Mouse (Mus musculus) midbrain, embryonic 11.5 days (tissue): ENCODE data around the gene Kcnj9. TPM values are rescaled to one million over a fixed set of nuclear protein-coding genes. Genes with fewer than 3 reads are reported as not detected.
A peak's percentile ranks its signal among the peaks of the same experiment; 100 is the strongest.

ENCODE experiments used
- ATAC-seq: fragments of 200-750 bp; cut with Nextera tagmentation; 2 replicates; pipeline ENCODE4 v1.8.0; 2017; ENCODE audit warnings: moderate TSS enrichment, moderate library complexity; ENCODE audit not compliant: low FRiP score
- DNase-seq: peaks from one replicate; pipeline ENCODE4 v3.0.0; 2015; ENCODE audit warnings: low spot score; ENCODE audit errors: missing footprints
- H3K27ac ChIP-seq: fragments of 300-500 bp; sonication (generic); 2 replicates; pipeline ENCODE4 v1.5.1; 2014; ENCODE audit warnings: low read depth, low read length
- H3K27me3 ChIP-seq: fragments of 300-500 bp; sonication (generic); 2 replicates; pipeline ENCODE4 v1.6.1; 2014; ENCODE audit warnings: mild to moderate bottlenecking, low read length, moderate library complexity, mixed read lengths; ENCODE audit not compliant: control insufficient read depth, insufficient read depth
- H3K36me3 ChIP-seq: fragments of 300-500 bp; sonication (generic); 2 replicates; pipeline ENCODE4 v1.6.1; 2014; ENCODE audit warnings: mild to moderate bottlenecking, low read length, moderate library complexity, mixed read lengths; ENCODE audit not compliant: control insufficient read depth, insufficient read depth
- H3K4me1 ChIP-seq: fragments of 300-500 bp; sonication (generic); 2 replicates; pipeline ENCODE4 v1.6.1; 2014; ENCODE audit warnings: low read length; ENCODE audit not compliant: control insufficient read depth, insufficient read depth
- H3K4me2 ChIP-seq: fragments of 300-500 bp; sonication (generic); 2 replicates; pipeline ENCODE4 v1.6.1; 2014; ENCODE audit warnings: mild to moderate bottlenecking, moderate library complexity
- H3K4me3 ChIP-seq: fragments of 300-500 bp; sonication (generic); 2 replicates; pipeline ENCODE4 v1.5.1; 2014; ENCODE audit warnings: low read depth, low read length
- H3K9ac ChIP-seq: fragments of 300-500 bp; sonication (generic); 2 replicates; pipeline ENCODE4 v1.6.1; 2014; ENCODE audit warnings: low read length
- H3K9me3 ChIP-seq: fragments of 300-500 bp; sonication (generic); 2 replicates; pipeline ENCODE4 v1.6.1; 2016; ENCODE audit warnings: low read length; ENCODE audit not compliant: control insufficient read depth
- WGBS: fragments of 180-500 bp; shearing (Covaris S2); extraction: QIAGEN DNeasy Blood & Tissue Kit; methylation state at CpG from one replicate; pipeline ENCODE4 v1.1.7; 2014; 5-methylcytosine and 5-hydroxymethylcytosine counted together
- polyA plus RNA-seq: library from polyadenylated mRNA; unstranded; fragments of >200 nt; fragmentation: Nextera tagmentation; extraction: Ambion mirVana; gene quantifications from 2 replicates; pipeline ENCODE4 v1.2.1, GENCODE M21; 2014

The Kcnj9 gene
- polyA plus RNA-seq, 1 experiment from 2014 or later = 0.37 TPM

DNA sequence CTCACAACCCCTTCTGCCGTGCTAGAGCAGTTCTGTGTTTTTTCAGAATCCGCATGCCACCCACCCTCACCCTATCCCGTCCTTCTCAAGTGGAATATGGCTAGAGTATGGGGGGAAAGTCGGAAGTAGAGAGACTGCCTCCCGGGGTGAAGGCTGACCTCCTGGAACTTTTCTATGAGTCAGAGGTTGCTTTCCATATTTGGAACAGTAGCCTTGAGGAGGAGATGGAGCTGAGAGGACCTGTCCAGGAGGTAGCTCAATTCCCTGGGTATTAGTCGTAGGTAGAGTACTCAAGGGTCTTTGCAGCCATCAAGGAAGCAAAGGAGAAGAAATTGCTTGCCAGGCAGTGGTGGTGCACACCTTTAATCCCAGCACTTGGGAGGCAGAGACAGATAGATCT is 22.9 kb upstream of the Kcnj9 start:
- 75% methylated on average over 6 of the region's 6 CpGs for WGBS
- H3K27ac ChIP-seq = no peak overlapping the region

GRCm38 (mm10) chr1:172349916-172350812 is 21.0 kb upstream of the Kcnj9 start:
- Histone ChIP-seq H3K4me1 (peaks cover 36% of the 10 kb centered on the region), H3K4me3 (no peak overlapping the region), H3K4me2 (peak overlapping the region; percentile 35), H3K36me3 (no peaks in the 10 kb centered on the region), H3K9me3 (no peaks in the 10 kb centered on the region), H3K9ac (peak overlapping the region; percentile 41), H3K27me3 (no peaks in the 10 kb centered on the region), H3K27ac (peak overlapping the region; percentile 95)
- 5% methylated on average over 19 of the region's 19 CpGs for WGBS
- ATAC-seq (peak; percentile 98), DNase-seq (peak; percentile 98)

More for the DNA sequence above, 22.9 kb upstream of the Kcnj9 start:
- Histone ChIP-seq H3K4me3 (no peak overlapping the region), H3K9me3 (no peaks in the 10 kb centered on the region), H3K27me3 (no peaks in the 10 kb centered on the region), H3K4me1 (peaks cover 44% of the 10 kb centered on the region), H3K4me2 (no peak overlapping the region), H3K9ac (no peak overlapping the region), H3K36me3 (no peaks in the 10 kb centered on the region)
- ATAC-seq (no peak), DNase-seq (no peak)

DNA sequence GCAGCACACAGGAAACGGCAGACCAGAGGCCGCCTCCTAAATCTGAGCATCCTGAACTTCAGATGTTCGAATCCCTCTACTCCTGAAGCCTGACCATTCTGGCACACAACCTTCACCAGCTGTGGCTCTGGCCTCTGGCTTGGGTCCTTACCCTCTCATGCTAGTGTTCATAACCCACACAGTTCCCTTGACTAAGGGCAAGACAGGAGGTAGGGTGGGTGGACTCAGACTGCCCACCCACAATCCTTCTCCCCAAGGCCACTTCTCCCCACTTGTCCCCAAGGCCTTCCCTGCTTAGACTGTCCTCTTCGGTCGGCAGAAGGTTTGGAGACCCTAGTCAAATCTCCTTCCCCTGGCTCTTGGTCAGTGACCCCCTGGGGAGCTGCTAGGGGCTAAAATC is 20.4 kb upstream of the Kcnj9 start:
- H3K4me2 ChIP-seq = peak overlapping the region; percentile 35
- ATAC-seq (peak; percentile 38), DNase-seq (no peak)
- H3K9ac ChIP-seq = peak overlapping the region; percentile 41
- H3K9me3 ChIP-seq = no peaks in the 10 kb centered on the region
- peaks cover 34% of the 10 kb centered on the region for H3K4me1 ChIP-seq
- H3K4me3 ChIP-seq = no peak overlapping the region
- H3K27ac ChIP-seq = peak overlapping the region; percentile 95
- WGBS = 33% methylated on average over 5 of the region's 5 CpGs
- H3K36me3 ChIP-seq = no peaks in the 10 kb centered on the region
- H3K27me3 ChIP-seq = no peaks in the 10 kb centered on the region

DNA sequence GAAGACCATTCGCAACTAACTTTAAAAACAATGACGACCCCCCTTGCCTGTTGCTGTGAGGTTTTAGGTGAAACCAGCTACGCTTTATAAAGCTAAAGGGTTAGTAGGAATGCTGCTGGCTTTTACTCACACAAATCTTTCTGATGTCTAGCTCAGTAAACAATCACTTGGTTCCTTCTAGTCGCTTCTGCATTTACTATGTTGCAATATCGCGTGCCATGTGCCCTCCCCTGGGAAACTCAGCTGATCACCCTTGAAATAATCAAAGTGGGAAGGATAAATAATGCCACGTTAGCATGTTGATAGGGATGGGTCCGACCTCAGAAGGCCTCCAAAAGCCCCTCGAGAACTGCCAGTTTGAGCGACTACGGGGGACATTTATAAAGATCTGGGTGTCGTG is 18.3 kb upstream of the Kcnj9 start:
- Histone ChIP-seq H3K27ac (no peak overlapping the region), H3K9ac (no peak overlapping the region), H3K36me3 (no peaks in the 10 kb centered on the region), H3K4me1 (peaks cover 34% of the 10 kb centered on the region), H3K9me3 (no peaks in the 10 kb centered on the region), H3K4me2 (no peak overlapping the region), H3K4me3 (no peak overlapping the region), H3K27me3 (peaks cover 5% of the 10 kb centered on the region)
- DNase-seq = no peak
- ATAC-seq = no peak
- 89% methylated on average over 12 of the region's 12 CpGs for WGBS

GRCm38 (mm10) chr1:172346707-172347106 is 17.6 kb upstream of the Kcnj9 start:
- H3K9me3 ChIP-seq = no peaks in the 10 kb centered on the region
- H3K4me1 ChIP-seq = peaks cover 30% of the 10 kb centered on the region
- 88% methylated on average over 10 of the region's 10 CpGs for WGBS
- H3K4me3 ChIP-seq = no peak overlapping the region
- H3K27me3 ChIP-seq = peaks cover 6% of the 10 kb centered on the region
- DNase-seq = no peak
- no peak overlapping the region for H3K9ac ChIP-seq
- ATAC-seq = no peak
- H3K27ac ChIP-seq = no peak overlapping the region
- H3K36me3 ChIP-seq = no peaks in the 10 kb centered on the region
- H3K4me2 ChIP-seq = no peak overlapping the region

GRCm38 (mm10) chr1:172344820-172345219 is 15.7 kb upstream of the Kcnj9 start:
- Histone ChIP-seq H3K9ac (no peak overlapping the region), H3K4me1 (peaks cover 18% of the 10 kb centered on the region), H3K4me3 (no peak overlapping the region), H3K4me2 (no peak overlapping the region), H3K27me3 (peaks cover 6% of the 10 kb centered on the region), H3K27ac (no peak overlapping the region), H3K9me3 (no peaks in the 10 kb centered on the region), H3K36me3 (no peaks in the 10 kb centered on the region)
- DNase-seq (no peak), ATAC-seq (no peak)
- 83% methylated on average over 7 of the region's 7 CpGs for WGBS

GRCm38 (mm10) chr1:172343914-172344313 is 14.8 kb upstream of the Kcnj9 start:
- no peaks in the 10 kb centered on the region for H3K9me3 ChIP-seq
- H3K27ac ChIP-seq = no peak overlapping the region
- 67% methylated on average over 3 of the region's 3 CpGs for WGBS

DNA sequence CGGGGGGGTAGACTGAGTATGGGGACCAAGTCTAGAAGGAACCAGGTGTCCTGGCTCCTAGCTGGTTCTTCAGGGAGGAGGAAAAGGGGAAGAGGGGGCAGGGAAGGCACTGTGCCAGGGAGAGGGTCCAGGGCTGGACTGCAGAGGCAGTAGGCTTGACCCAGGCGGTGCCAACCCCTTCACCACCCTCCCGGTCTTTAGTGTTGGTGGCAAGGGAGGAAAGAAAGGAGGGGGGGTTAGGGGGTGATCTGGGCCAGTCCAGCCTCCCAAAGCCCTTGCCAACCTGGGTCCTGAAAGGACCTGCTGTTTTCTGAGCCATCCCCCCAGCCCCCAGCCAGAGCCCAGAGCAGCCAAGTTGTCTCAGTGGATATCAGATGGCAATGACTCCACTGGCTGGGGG is 13.6 kb upstream of the Kcnj9 start:
- Histone ChIP-seq H3K27me3 (peaks cover 6% of the 10 kb centered on the region), H3K4me3 (no peak overlapping the region), H3K4me1 (peaks cover 7% of the 10 kb centered on the region), H3K9ac (no peak overlapping the region), H3K36me3 (no peaks in the 10 kb centered on the region), H3K4me2 (peak overlapping the region; percentile 1; the same call in 1 of the 2 replicates), H3K9me3 (no peaks in the 10 kb centered on the region), H3K27ac (no peak overlapping the region)
- WGBS = 87% methylated on average over 3 of the region's 3 CpGs
- ATAC-seq (no peak), DNase-seq (no peak)

More at GRCm38 (mm10) chr1:172343914-172344313, 14.8 kb upstream of the Kcnj9 start:
- H3K4me3 ChIP-seq = no peak overlapping the region
- ATAC-seq (no peak), DNase-seq (no peak)
- H3K9ac ChIP-seq = no peak overlapping the region
- no peaks in the 10 kb centered on the region for H3K36me3 ChIP-seq
- H3K4me1 ChIP-seq = peaks cover 9% of the 10 kb centered on the region
- peaks cover 6% of the 10 kb centered on the region for H3K27me3 ChIP-seq
- no peak overlapping the region for H3K4me2 ChIP-seq

DNA sequence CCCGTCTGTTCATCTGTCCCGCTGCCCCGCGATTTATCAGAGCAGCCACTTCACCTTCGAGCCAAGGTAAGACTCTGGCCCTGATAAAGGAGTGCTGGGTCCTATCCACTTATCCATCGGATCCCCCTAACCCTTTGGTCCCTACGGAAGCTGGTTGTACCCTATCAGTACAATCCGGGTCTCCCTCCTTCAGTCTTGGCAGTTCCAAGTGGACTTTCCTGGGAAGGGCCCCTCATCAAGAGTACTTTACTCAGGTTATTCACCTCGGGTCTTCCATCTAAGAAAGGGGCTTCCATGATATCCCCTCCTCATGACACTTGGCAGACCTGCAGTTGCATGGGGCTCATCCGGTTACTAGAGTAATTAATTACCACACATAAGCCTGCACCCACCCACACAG is 12.3 kb upstream of the Kcnj9 start:
- ATAC-seq = no peak

More for the DNA sequence above, 12.3 kb upstream of the Kcnj9 start:
- WGBS = 18% methylated on average over 10 of the region's 10 CpGs
- peaks cover 8% of the 10 kb centered on the region for H3K4me1 ChIP-seq
- H3K4me2 ChIP-seq = peak overlapping the region; percentile 57
- H3K9me3 ChIP-seq = no peaks in the 10 kb centered on the region
- peak overlapping the region; percentile 39 for H3K4me3 ChIP-seq
- H3K27ac ChIP-seq = no peak overlapping the region
- H3K27me3 ChIP-seq = peaks cover 6% of the 10 kb centered on the region
- H3K9ac ChIP-seq = peak overlapping the region; percentile 43; the same call in 1 of the 2 replicates
- peak; percentile 92 for DNase-seq
- H3K36me3 ChIP-seq = no peaks in the 10 kb centered on the region
